Mouse (Mus musculus): ENCODE results near the gene Stk32b.

The Stk32b gene

GRCm38 (mm10) chr5:37520441-37520840, 196.5 kb downstream of the Stk32b start:
- DNase-seq (ENCODE audit: low read depth, low spot score): no peak

GRCm38 (mm10) chr5:37512479-37512878, 204.5 kb downstream of the Stk32b start:
- no peak for DNase-seq (ENCODE audit: low read depth, low spot score)

- DNase-seq (ENCODE audit: low read depth, low spot score): no peak
These were observed 210.0 kb downstream of the Stk32b start for GRCm38 (mm10) chr5:37506880-37507519.

- no peak for DNase-seq (ENCODE audit: low read depth, low spot score)
These were observed 221.9 kb downstream of the Stk32b start for GRCm38 (mm10) chr5:37494984-37495476.

- DNase-seq (ENCODE audit: low read depth, low spot score): no peak
These were observed 244.9 kb downstream of the Stk32b start for GRCm38 (mm10) chr5:37472025-37472608.

- no peak for DNase-seq (ENCODE audit: low read depth, low spot score)
These were observed 245.4 kb downstream of the Stk32b start for GRCm38 (mm10) chr5:37471584-37471983.

- no peak for DNase-seq (ENCODE audit: low read depth, low spot score)
These were observed 247.9 kb downstream of the Stk32b start for GRCm38 (mm10) chr5:37469031-37469430.

- DNase-seq (ENCODE audit: low read depth, low spot score): no peak
These were observed 249.3 kb downstream of the Stk32b start for GRCm38 (mm10) chr5:37467646-37468045.

- no peak for DNase-seq (ENCODE audit: low read depth, low spot score)
These were observed 251.5 kb downstream of the Stk32b start for GRCm38 (mm10) chr5:37465461-37465860.

- no peak for DNase-seq (ENCODE audit: low read depth, low spot score)
These were observed 258.7 kb downstream of the Stk32b start for GRCm38 (mm10) chr5:37458236-37458635.

- no peak for DNase-seq (ENCODE audit: low read depth, low spot score)
These were observed 259.1 kb downstream of the Stk32b start for GRCm38 (mm10) chr5:37457831-37458230.

GRCm38 (mm10) chr5:37457191-37457590, 259.8 kb downstream of the Stk32b start:
- no peak for DNase-seq (ENCODE audit: low read depth, low spot score)

GRCm38 (mm10) chr5:37456590-37456989, 260.4 kb downstream of the Stk32b start:
- no peak for DNase-seq (ENCODE audit: low read depth, low spot score)

GRCm38 (mm10) chr5:37447546-37447945, 269.4 kb downstream of the Stk32b start:
- DNase-seq (ENCODE audit: low read depth, low spot score): no peak

- no peak for DNase-seq (ENCODE audit: low read depth, low spot score)
These were observed 274.2 kb downstream of the Stk32b start for GRCm38 (mm10) chr5:37442767-37443166.

GRCm38 (mm10) chr5:37435417-37435816, 281.6 kb downstream of the Stk32b start:
- no peak for DNase-seq (ENCODE audit: low read depth, low spot score)

- DNase-seq (ENCODE audit: low read depth, low spot score): no peak
These were observed 289.8 kb downstream of the Stk32b start for GRCm38 (mm10) chr5:37427210-37427609.

GRCm38 (mm10) chr5:37419028-37419427, 297.9 kb downstream of the Stk32b start:
- DNase-seq (ENCODE audit: low read depth, low spot score): no peak

Measured in ZHBTc4 (cell line).